Mouse (Mus musculus): ENCODE data around the gene Zfp933.
"Not testable (repeated sequence)": the region's sequence is repeated elsewhere in the genome, so short reads cannot be mapped to it uniquely, and the experiment has no call there.

DNA sequence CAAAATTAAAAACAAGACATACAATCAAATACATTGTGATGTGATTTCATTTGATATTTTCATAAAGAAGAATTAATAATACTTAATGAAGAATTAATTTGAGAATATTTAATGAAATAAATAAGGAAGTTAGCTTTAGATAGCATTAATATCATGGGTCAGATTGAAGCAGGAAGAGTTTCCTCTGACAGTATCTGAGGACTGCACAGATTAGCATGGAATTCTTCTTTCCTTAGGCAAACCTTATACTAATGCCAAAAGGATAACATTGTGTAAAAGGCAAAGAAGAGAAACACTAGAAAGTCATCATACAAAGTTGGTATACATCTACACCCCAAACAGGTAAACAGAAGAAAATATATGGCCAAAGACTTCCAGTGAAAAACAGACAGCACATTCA lies 56.4 kb downstream of the Zfp933 start:
- not testable (repeated sequence) for TF ChIP-seq HCFC1 (IDR thresholded peaks at IDR 0.05; ENCODE audit: borderline replicate concordance, insufficient read depth, low read length); ZNF384 (IDR thresholded peaks at IDR 0.05; ENCODE audit: low read depth, low read length); ZC3H11A (IDR thresholded peaks at IDR 0.05; ENCODE audit: borderline replicate concordance, low read depth, low read length); CHD2 (IDR thresholded peaks at IDR 0.05; ENCODE audit: low read depth, low read length); MAFK (IDR thresholded peaks at IDR 0.05; ENCODE audit: insufficient read depth, low read depth, low read length)
